Mouse (Mus musculus): ENCODE data around the gene Oxtr. TPM values are rescaled to one million over a fixed set of nuclear protein-coding genes. Genes with fewer than 3 reads are reported as not detected.

Oxtr gene
- polyA plus RNA-seq (2016; fragmentation: Nextera tagmentation; extraction: Ambion mirVana) = not detected in 2 replicates

GRCm38 (mm10) chr6:112489910-112490559 lies at the start of gene Oxtr:
Gene Oxtr, minus strand, starts transcription at chr6:112489943.
- H3K9ac ChIP-seq = no peak within 1 kb of the TSS
- peaks cover 73% of the 10 kb centered on the region for H3K27me3 ChIP-seq (replicated peaks)
- ATAC-seq = no peak
- no peaks in the 10 kb centered on the region for H3K36me3 ChIP-seq
- H3K27ac ChIP-seq = no peak within 1 kb of the TSS
- WGBS (ENCODE audit: insufficient replicate concordance) = 11% methylated on average over 24 of the region's 24 CpGs
- peaks cover 19% of the 10 kb centered on the region for H3K4me1 ChIP-seq
- H3K4me2 ChIP-seq = peak within 1 kb of the TSS; percentile 57
- H3K9me3 ChIP-seq (replicated peaks) = no peaks in the 10 kb centered on the region
- H3K4me3 ChIP-seq = peak within 1 kb of the TSS; percentile 29

DNA sequence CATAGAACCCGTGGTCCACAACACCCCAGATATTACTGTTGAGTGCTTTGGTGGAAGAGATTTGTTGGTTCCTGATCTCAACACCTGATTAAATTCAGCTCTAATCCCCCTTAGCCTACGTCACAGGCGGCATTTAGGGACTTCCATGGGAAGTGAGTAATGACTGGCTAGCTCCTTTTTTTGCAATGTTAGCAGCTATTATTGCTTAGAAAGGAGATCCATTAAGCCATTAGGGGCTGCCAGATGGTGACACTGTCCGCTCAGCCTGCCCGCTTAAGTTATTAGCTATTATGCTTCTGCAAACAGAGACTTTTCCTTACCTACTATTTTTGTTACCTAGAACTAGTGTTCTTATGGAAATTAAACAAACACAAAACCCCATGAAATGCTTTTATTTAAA lies 35.7 kb upstream of the Oxtr start:
- H3K27me3 ChIP-seq (replicated peaks) = no peaks in the 10 kb centered on the region
- ATAC-seq = no peak
- WGBS (ENCODE audit: insufficient replicate concordance) = 74% methylated on average over 5 of the region's 5 CpGs
- H3K4me3 ChIP-seq = no peak overlapping the region
- no peak overlapping the region for H3K27ac ChIP-seq
- no peaks in the 10 kb centered on the region for H3K9me3 ChIP-seq (replicated peaks)
- H3K4me1 ChIP-seq = no peaks in the 10 kb centered on the region
- no peak overlapping the region for H3K4me2 ChIP-seq
- no peaks in the 10 kb centered on the region for H3K36me3 ChIP-seq
- no peak overlapping the region for H3K9ac ChIP-seq

GRCm38 (mm10) chr6:112524459-112524858 lies 34.7 kb upstream of the Oxtr start:
- no peak overlapping the region for H3K4me2 ChIP-seq
- H3K36me3 ChIP-seq = no peaks in the 10 kb centered on the region
- H3K27ac ChIP-seq = no peak overlapping the region
- no peaks in the 10 kb centered on the region for H3K9me3 ChIP-seq (replicated peaks)
- no peaks in the 10 kb centered on the region for H3K27me3 ChIP-seq (replicated peaks)
- no peak for ATAC-seq
- no peak overlapping the region for H3K9ac ChIP-seq
- H3K4me3 ChIP-seq = no peak overlapping the region
- WGBS (ENCODE audit: insufficient replicate concordance) = 71% methylated on average over 10 of the region's 10 CpGs
- H3K4me1 ChIP-seq = no peaks in the 10 kb centered on the region

DNA sequence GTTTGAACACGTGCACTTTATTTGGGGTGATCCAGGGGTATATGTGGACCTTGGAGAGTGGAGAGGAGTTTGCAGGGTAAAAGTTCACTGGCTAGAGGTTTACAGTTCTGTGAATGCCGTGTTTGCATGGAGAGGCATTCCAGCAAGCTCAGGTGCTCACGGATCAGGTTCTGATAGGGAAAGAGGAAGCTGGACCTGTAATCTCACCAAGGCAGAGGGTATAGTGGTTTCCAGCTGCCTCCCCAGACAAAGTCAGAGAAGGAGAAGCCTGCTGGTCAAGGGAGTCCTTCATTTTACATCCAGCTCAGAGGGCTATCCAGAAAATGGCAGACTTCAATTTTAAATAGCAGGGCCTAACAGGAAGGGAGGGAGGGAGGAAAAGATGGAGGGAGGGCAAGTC lies 28.2 kb upstream of the Oxtr start:
- Histone ChIP-seq H3K27me3 (replicated peaks) (no peaks in the 10 kb centered on the region), H3K27ac (no peak overlapping the region), H3K4me3 (no peak overlapping the region), H3K4me1 (no peaks in the 10 kb centered on the region), H3K36me3 (no peaks in the 10 kb centered on the region), H3K9me3 (replicated peaks) (no peaks in the 10 kb centered on the region), H3K9ac (no peak overlapping the region), H3K4me2 (no peak overlapping the region)
- no peak for ATAC-seq
- WGBS (ENCODE audit: insufficient replicate concordance) = 32% methylated on average over 3 of the region's 3 CpGs

DNA sequence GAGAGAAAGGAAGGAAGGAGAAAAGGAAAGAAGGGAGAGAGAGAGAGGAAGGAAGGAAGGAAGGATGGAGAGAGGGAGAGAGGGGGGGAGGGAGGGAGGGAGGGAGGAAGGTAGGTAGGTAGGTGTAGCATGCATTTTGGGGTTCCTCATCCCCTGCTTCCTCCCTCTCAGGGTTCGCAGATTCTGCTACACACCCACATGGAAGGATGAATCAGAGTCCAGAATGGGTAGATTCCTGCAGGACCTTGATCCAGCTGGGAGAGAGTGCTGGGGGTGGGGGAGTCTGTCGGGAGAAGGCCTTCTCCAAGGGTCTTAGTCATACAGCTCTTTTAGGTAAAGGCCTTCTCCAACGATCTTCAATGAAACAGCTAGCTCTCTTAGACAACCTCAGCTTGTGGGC lies 27.8 kb upstream of the Oxtr start:
- H3K36me3 ChIP-seq = no peaks in the 10 kb centered on the region
- no peaks in the 10 kb centered on the region for H3K27me3 ChIP-seq (replicated peaks)
- no peaks in the 10 kb centered on the region for H3K4me1 ChIP-seq
- no peak for ATAC-seq
- no peaks in the 10 kb centered on the region for H3K9me3 ChIP-seq (replicated peaks)
- H3K4me3 ChIP-seq = no peak overlapping the region
- H3K27ac ChIP-seq = no peak overlapping the region
- H3K9ac ChIP-seq = no peak overlapping the region
- WGBS (ENCODE audit: insufficient replicate concordance) = 52% methylated on average over 3 of the region's 3 CpGs
- H3K4me2 ChIP-seq = no peak overlapping the region

- Histone ChIP-seq H3K4me2 (no peak overlapping the region), H3K9ac (no peak overlapping the region), H3K27ac (no peak overlapping the region), H3K4me3 (no peak overlapping the region), H3K36me3 (no peaks in the 10 kb centered on the region), H3K27me3 (replicated peaks) (no peaks in the 10 kb centered on the region), H3K4me1 (no peaks in the 10 kb centered on the region), H3K9me3 (replicated peaks) (no peaks in the 10 kb centered on the region)
- WGBS (ENCODE audit: insufficient replicate concordance) = 28% methylated on average over 1 of the region's 1 CpGs
- no peak for ATAC-seq
Measured at GRCm38 (mm10) chr6:112516496-112516895, 26.8 kb upstream of the Oxtr start.

- Histone ChIP-seq H3K27me3 (replicated peaks) (no peaks in the 10 kb centered on the region), H3K9me3 (replicated peaks) (no peaks in the 10 kb centered on the region)
Measured at GRCm38 (mm10) chr6:112514591-112514990, 24.8 kb upstream of the Oxtr start.

GRCm38 (mm10) chr6:112510346-112510745 lies 20.6 kb upstream of the Oxtr start:
- Histone ChIP-seq H3K9ac (no peak overlapping the region), H3K27ac (no peak overlapping the region), H3K27me3 (replicated peaks) (no peaks in the 10 kb centered on the region), H3K36me3 (no peaks in the 10 kb centered on the region), H3K4me1 (no peaks in the 10 kb centered on the region), H3K4me3 (no peak overlapping the region), H3K4me2 (no peak overlapping the region), H3K9me3 (replicated peaks) (no peaks in the 10 kb centered on the region)
- 64% methylated on average over 4 of the region's 4 CpGs for WGBS (ENCODE audit: insufficient replicate concordance)
- no peak for ATAC-seq

More at GRCm38 (mm10) chr6:112514591-112514990, 24.8 kb upstream of the Oxtr start:
- no peaks in the 10 kb centered on the region for H3K4me1 ChIP-seq
- no peak for ATAC-seq
- H3K27ac ChIP-seq = no peak overlapping the region
- WGBS (ENCODE audit: insufficient replicate concordance) = 77% methylated on average over 6 of the region's 6 CpGs
- H3K4me3 ChIP-seq = no peak overlapping the region
- no peak overlapping the region for H3K9ac ChIP-seq
- H3K4me2 ChIP-seq = no peak overlapping the region
- H3K36me3 ChIP-seq = no peaks in the 10 kb centered on the region

- H3K4me3 ChIP-seq = no peak overlapping the region
- no peaks in the 10 kb centered on the region for H3K27me3 ChIP-seq (replicated peaks)
- no peaks in the 10 kb centered on the region for H3K9me3 ChIP-seq (replicated peaks)
- H3K4me1 ChIP-seq = no peaks in the 10 kb centered on the region
- no peak overlapping the region for H3K9ac ChIP-seq
- no peak overlapping the region for H3K27ac ChIP-seq
- ATAC-seq = no peak
- no peaks in the 10 kb centered on the region for H3K36me3 ChIP-seq
- WGBS (ENCODE audit: insufficient replicate concordance) = 59% methylated on average over 2 of the region's 2 CpGs
- no peak overlapping the region for H3K4me2 ChIP-seq
Measured at GRCm38 (mm10) chr6:112509590-112510131, 19.9 kb upstream of the Oxtr start.

DNA sequence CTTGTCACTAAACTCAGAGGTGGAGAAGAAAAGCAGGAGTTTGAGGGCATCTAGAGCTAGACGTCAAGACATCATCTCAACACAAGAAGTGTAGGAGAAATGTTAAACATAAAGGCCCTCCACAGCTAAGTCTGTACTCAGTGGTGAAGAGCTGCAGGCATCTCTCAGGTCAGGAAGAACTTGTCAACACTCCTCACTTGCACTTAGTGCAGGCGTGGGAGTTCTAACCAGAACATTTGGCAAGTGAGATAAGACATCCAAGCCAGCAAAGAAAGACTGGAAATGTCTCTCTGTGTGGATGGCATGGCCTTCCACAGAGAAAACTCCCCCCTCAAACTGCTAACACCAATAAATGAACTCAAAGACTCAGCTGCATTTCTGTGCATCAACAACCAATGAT lies 17.9 kb upstream of the Oxtr start:
- no peak overlapping the region for H3K4me2 ChIP-seq
- no peaks in the 10 kb centered on the region for H3K36me3 ChIP-seq
- H3K9me3 ChIP-seq (replicated peaks) = no peaks in the 10 kb centered on the region
- WGBS (ENCODE audit: insufficient replicate concordance) = 22% methylated on average over 2 of the region's 2 CpGs
- no peak for ATAC-seq
- no peak overlapping the region for H3K4me3 ChIP-seq
- no peaks in the 10 kb centered on the region for H3K4me1 ChIP-seq
- H3K27ac ChIP-seq = no peak overlapping the region
- H3K9ac ChIP-seq = no peak overlapping the region
- H3K27me3 ChIP-seq (replicated peaks) = no peaks in the 10 kb centered on the region

DNA sequence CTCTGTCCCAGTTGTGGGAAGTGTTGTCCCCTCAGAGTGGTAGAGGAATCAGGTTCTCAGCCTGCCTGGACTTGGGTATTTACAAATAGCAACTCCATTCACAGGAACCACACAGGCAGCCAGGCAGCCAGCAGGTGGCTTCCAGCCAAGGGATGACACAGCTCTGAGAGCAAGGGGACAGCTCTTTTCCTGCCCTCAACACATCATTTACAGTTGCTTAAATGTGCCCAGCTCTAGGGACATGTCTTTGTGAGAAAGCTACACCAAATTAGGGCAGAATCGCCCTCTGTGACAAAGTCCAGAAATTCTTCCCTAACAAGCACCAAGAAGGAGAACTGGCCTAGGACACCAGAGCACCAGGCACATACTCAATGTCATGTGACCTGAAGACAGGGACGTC lies 11.4 kb upstream of the Oxtr start:
- WGBS (ENCODE audit: insufficient replicate concordance) = 43% methylated on average over 2 of the region's 2 CpGs
- Histone ChIP-seq H3K4me3 (no peak overlapping the region), H3K4me2 (no peak overlapping the region), H3K9me3 (replicated peaks) (no peaks in the 10 kb centered on the region), H3K9ac (no peak overlapping the region), H3K36me3 (no peaks in the 10 kb centered on the region), H3K27me3 (replicated peaks) (no peaks in the 10 kb centered on the region), H3K4me1 (no peaks in the 10 kb centered on the region), H3K27ac (no peak overlapping the region)
- ATAC-seq = no peak

- H3K9me3 ChIP-seq (replicated peaks) = no peaks in the 10 kb centered on the region
- H3K4me3 ChIP-seq = no peak overlapping the region
- H3K4me1 ChIP-seq = no peaks in the 10 kb centered on the region
- no peak overlapping the region for H3K9ac ChIP-seq
- H3K36me3 ChIP-seq = no peaks in the 10 kb centered on the region
- no peak overlapping the region for H3K27ac ChIP-seq
- no peak overlapping the region for H3K4me2 ChIP-seq
- no peak for ATAC-seq
- WGBS (ENCODE audit: insufficient replicate concordance) = 66% methylated on average over 2 of the region's 2 CpGs
- H3K27me3 ChIP-seq (replicated peaks) = no peaks in the 10 kb centered on the region
Measured at GRCm38 (mm10) chr6:112499456-112499855, 9.7 kb upstream of the Oxtr start.

- Histone ChIP-seq H3K9ac (no peak overlapping the region), H3K4me3 (no peak overlapping the region), H3K27ac (no peak overlapping the region), H3K4me2 (no peak overlapping the region), H3K36me3 (no peaks in the 10 kb centered on the region), H3K27me3 (replicated peaks) (no peaks in the 10 kb centered on the region), H3K9me3 (replicated peaks) (no peaks in the 10 kb centered on the region), H3K4me1 (no peaks in the 10 kb centered on the region)
- ATAC-seq = no peak
- WGBS (ENCODE audit: insufficient replicate concordance) = 81% methylated on average over 3 of the region's 3 CpGs
Measured at GRCm38 (mm10) chr6:112498716-112499115, 9.0 kb upstream of the Oxtr start.
